Mouse (Mus musculus): ENCODE data around the gene Ckm. TPM values are rescaled to one million over a fixed set of nuclear protein-coding genes. Genes with fewer than 3 reads are reported as not detected.

The Ckm gene
- polyA plus RNA-seq, 1 experiment from 2014 or later, result 1.1 TPM

GRCm38 (mm10) chr7:19399496-19400280 lies 4.9 kb upstream of the Ckm start:
- Histone ChIP-seq H3K9me3 (peaks cover 5% of the 10 kb centered on the region; the same call in 1 of the 2 replicates), H3K4me1 (replicated peaks) (peaks cover 17% of the 10 kb centered on the region), H3K36me3 (peaks cover 12% of the 10 kb centered on the region), H3K27ac (replicated peaks) (no peak overlapping the region), H3K4me2 (peak overlapping the region; percentile 44), H3K9ac (peak overlapping the region; percentile 53; the same call in 1 of the 2 replicates), H3K27me3 (peaks cover 59% of the 10 kb centered on the region), H3K4me3 (peak overlapping the region; percentile 22)
- WGBS, result 2% methylated on average over 27 of the region's 27 CpGs
- ATAC-seq (ENCODE audit: low read depth), result no peak

DNA sequence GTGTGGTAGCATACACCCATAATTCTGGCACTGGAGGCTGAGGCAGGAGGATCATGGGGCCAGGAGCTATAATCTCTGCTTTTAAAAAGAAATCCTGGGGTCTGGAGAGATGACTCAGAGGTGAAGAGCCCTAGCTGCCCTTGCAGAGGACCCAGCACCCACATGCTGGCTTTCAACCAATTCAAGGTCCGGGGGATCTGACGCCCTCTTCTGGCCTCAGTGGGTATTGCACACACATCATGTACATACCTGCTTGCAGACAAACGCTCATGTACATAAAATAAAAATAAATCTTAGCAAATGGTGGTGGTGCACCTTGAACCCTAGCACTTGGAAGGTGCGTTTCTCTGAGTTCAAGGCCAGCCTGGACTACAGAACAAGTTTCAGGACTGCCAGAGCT lies 3.6 kb upstream of the Ckm start:
- Histone ChIP-seq H3K4me3 (no peak overlapping the region), H3K9ac (no peak overlapping the region), H3K4me1 (replicated peaks) (peaks cover 20% of the 10 kb centered on the region), H3K4me2 (no peak overlapping the region), H3K27me3 (peaks cover 66% of the 10 kb centered on the region), H3K9me3 (peaks cover 5% of the 10 kb centered on the region; the same call in 1 of the 2 replicates), H3K36me3 (no peaks in the 10 kb centered on the region), H3K27ac (replicated peaks) (no peak overlapping the region)
- 82% methylated on average over 4 of the region's 4 CpGs for WGBS
- no peak for ATAC-seq (ENCODE audit: low read depth)

- no peak overlapping the region for H3K9ac ChIP-seq
- H3K4me2 ChIP-seq, result no peak overlapping the region
- no peak overlapping the region for H3K4me3 ChIP-seq
- H3K36me3 ChIP-seq, result no peaks in the 10 kb centered on the region
- ATAC-seq (ENCODE audit: low read depth), result no peak
- no peak overlapping the region for H3K27ac ChIP-seq (replicated peaks)
- H3K4me1 ChIP-seq (replicated peaks), result peaks cover 20% of the 10 kb centered on the region
- H3K9me3 ChIP-seq, result peaks cover 5% of the 10 kb centered on the region; the same call in 1 of the 2 replicates
- WGBS, result 56% methylated on average over 9 of the region's 9 CpGs
- H3K27me3 ChIP-seq, result peaks cover 66% of the 10 kb centered on the region
Observed at GRCm38 (mm10) chr7:19402535-19403112, 2.0 kb upstream of the Ckm start.

DNA sequence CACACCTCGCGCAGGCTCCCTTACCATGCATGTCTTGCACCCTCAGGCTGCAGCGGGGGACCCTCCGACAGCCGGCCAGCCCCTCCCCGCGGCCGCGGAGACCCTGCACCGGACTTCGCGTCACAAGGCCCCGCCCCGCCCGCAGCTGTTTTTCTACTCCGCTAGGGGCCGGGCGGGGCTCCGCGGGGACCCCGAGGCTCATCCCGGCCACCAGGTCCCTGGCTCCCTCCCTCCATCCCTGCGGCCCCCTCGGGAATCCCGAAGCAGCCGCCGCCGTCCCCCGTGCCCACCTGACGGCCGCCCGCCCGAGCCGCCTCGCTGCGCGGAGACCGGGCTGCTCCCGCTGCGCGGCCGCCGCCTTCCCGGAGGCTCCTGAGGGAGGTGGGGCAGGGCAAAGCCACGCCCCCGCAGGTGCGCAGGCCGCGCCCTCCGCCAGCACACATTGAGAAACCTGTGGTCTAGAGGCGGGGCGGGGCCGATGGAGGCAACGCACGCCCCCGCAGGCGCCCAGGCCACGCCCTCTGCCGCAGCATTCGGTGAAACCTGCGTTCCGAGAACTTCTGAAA lies 762 bp upstream of the Ckm start, which contains the start of gene Klc3:
Gene Klc3, minus strand, starts transcription at position 374 of the 566 bp plus-strand sequence.
- Histone ChIP-seq H3K4me2 (peak within 1 kb of the TSS; percentile 83), H3K27ac (replicated peaks) (no peak within 1 kb of the TSS), H3K9ac (peak within 1 kb of the TSS; percentile 70), H3K27me3 (peaks cover 64% of the 10 kb centered on the region), H3K36me3 (no peaks in the 10 kb centered on the region), H3K4me1 (replicated peaks) (peaks cover 20% of the 10 kb centered on the region), H3K9me3 (peaks cover 5% of the 10 kb centered on the region; the same call in 1 of the 2 replicates), H3K4me3 (peak within 1 kb of the TSS; percentile 47)
- ATAC-seq (ENCODE audit: low read depth), result no peak
- under 1% methylated on average over 62 of the region's 62 CpGs for WGBS

DNA sequence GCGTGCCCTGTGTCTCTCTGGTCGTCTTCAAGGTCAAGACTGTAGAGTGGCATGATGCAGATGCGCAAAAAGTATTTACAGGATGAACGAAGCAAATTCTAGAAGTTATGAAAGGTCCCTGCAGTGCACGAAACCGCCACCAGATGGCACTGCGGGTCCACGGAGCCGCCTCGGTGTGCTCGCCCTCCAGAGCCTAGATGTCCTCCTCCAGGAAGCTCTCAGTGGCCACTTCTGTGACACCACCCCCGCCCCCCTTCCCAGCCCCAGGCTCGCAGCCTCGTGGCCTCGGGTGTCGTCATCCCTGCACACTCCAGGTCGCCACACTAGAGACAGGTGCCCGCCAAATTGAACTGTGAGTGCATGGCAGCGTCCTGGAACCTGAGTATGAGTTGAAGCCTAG lies 841 bp downstream of the Ckm start:
- Histone ChIP-seq H3K27me3 (peaks cover 48% of the 10 kb centered on the region), H3K36me3 (no peaks in the 10 kb centered on the region), H3K4me3 (no peak overlapping the region), H3K4me2 (peak overlapping the region; percentile 35), H3K9me3 (peaks cover 5% of the 10 kb centered on the region; the same call in 1 of the 2 replicates), H3K4me1 (replicated peaks) (peaks cover 11% of the 10 kb centered on the region), H3K27ac (replicated peaks) (no peak overlapping the region), H3K9ac (no peak overlapping the region)
- 3% methylated on average over 19 of the region's 19 CpGs for WGBS
- peak; percentile 64; the same call in 1 of the 2 replicates for ATAC-seq (ENCODE audit: low read depth)

DNA sequence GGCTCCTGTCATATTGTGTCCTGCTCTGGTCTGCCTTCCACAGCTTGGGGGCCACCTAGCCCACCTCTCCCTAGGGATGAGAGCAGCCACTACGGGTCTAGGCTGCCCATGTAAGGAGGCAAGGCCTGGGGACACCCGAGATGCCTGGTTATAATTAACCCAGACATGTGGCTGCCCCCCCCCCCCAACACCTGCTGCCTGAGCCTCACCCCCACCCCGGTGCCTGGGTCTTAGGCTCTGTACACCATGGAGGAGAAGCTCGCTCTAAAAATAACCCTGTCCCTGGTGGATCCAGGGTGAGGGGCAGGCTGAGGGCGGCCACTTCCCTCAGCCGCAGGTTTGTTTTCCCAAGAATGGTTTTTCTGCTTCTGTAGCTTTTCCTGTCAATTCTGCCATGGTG lies 5.2 kb downstream of the Ckm start:
- Histone ChIP-seq H3K9me3 (no peaks in the 10 kb centered on the region), H3K36me3 (no peaks in the 10 kb centered on the region), H3K9ac (no peak overlapping the region), H3K4me2 (no peak overlapping the region), H3K27me3 (peaks cover 7% of the 10 kb centered on the region), H3K27ac (replicated peaks) (no peak overlapping the region), H3K4me1 (replicated peaks) (0 out of 2 replicates have a peak, but pooled peaks cover 3% of the 10 kb centered on the region), H3K4me3 (no peak overlapping the region)
- no peak for ATAC-seq (ENCODE audit: low read depth)
- WGBS, result 47% methylated on average over 6 of the region's 6 CpGs

GRCm38 (mm10) chr7:19410766-19411344 lies 6.3 kb downstream of the Ckm start:
- Histone ChIP-seq H3K9me3 (no peaks in the 10 kb centered on the region), H3K4me2 (no peak overlapping the region), H3K27ac (replicated peaks) (no peak overlapping the region), H3K36me3 (no peaks in the 10 kb centered on the region), H3K4me3 (no peak overlapping the region), H3K4me1 (replicated peaks) (no peaks in the 10 kb centered on the region), H3K27me3 (peaks cover 12% of the 10 kb centered on the region), H3K9ac (no peak overlapping the region)
- no peak for ATAC-seq (ENCODE audit: low read depth)
- WGBS, result 82% methylated on average over 11 of the region's 11 CpGs

GRCm38 (mm10) chr7:19411783-19412182 lies 7.2 kb downstream of the Ckm start:
- no peaks in the 10 kb centered on the region for H3K36me3 ChIP-seq
- 83% methylated on average over 5 of the region's 5 CpGs for WGBS
- no peak overlapping the region for H3K27ac ChIP-seq (replicated peaks)
- H3K4me1 ChIP-seq (replicated peaks), result no peaks in the 10 kb centered on the region
- no peaks in the 10 kb centered on the region for H3K9me3 ChIP-seq
- peaks cover 17% of the 10 kb centered on the region for H3K27me3 ChIP-seq
- H3K4me3 ChIP-seq, result no peak overlapping the region
- H3K9ac ChIP-seq, result no peak overlapping the region
- ATAC-seq (ENCODE audit: low read depth), result no peak
- H3K4me2 ChIP-seq, result no peak overlapping the region

GRCm38 (mm10) chr7:19413525-19413924 lies 8.9 kb downstream of the Ckm start:
- no peaks in the 10 kb centered on the region for H3K4me1 ChIP-seq (replicated peaks)
- no peak overlapping the region for H3K4me2 ChIP-seq
- peaks cover 35% of the 10 kb centered on the region for H3K27me3 ChIP-seq
- no peaks in the 10 kb centered on the region for H3K36me3 ChIP-seq
- no peak for ATAC-seq (ENCODE audit: low read depth)
- H3K4me3 ChIP-seq, result no peak overlapping the region
- 88% methylated on average over 3 of the region's 3 CpGs for WGBS
- H3K9ac ChIP-seq, result no peak overlapping the region
- H3K9me3 ChIP-seq, result no peaks in the 10 kb centered on the region
- H3K27ac ChIP-seq (replicated peaks), result no peak overlapping the region

GRCm38 (mm10) chr7:19416590-19416989 lies 12.0 kb downstream of the Ckm start:
- ATAC-seq (ENCODE audit: low read depth), result no peak
- WGBS, result 78% methylated on average over 15 of the region's 15 CpGs

DNA sequence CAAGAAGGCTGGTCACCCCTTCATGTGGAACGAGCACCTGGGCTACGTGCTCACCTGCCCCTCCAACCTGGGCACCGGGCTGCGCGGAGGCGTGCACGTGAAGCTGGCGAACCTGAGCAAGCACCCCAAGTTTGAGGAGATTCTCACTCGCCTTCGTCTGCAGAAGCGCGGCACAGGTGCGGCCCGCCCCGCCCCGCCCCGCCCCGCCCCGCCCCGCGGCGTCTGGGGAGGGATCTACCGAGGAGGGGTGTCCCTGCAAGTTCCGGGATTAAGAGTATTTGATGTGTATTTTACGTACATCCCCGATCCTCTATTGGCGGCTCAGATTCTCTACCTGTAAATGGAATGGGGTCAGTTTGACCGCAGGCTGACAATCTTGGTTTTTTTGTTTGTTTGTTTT lies 15.5 kb downstream of the Ckm start:
- Histone ChIP-seq H3K36me3 (peaks cover 8% of the 10 kb centered on the region), H3K27ac (replicated peaks) (no peak overlapping the region), H3K9me3 (no peaks in the 10 kb centered on the region), H3K9ac (no peak overlapping the region), H3K4me2 (0 out of 2 replicates have a peak overlapping the region, but pooled peaks have one; percentile 13), H3K4me1 (replicated peaks) (peaks cover 13% of the 10 kb centered on the region; the same call in 1 of the 2 replicates), H3K4me3 (no peak overlapping the region), H3K27me3 (peaks cover 71% of the 10 kb centered on the region)
- 7% methylated on average over 28 of the region's 28 CpGs for WGBS
- ATAC-seq (ENCODE audit: low read depth), result no peak

More at GRCm38 (mm10) chr7:19416590-19416989, 12.0 kb downstream of the Ckm start:
- no peak overlapping the region for H3K4me2 ChIP-seq
- no peak overlapping the region for H3K4me3 ChIP-seq
- peaks cover 12% of the 10 kb centered on the region; the same call in 1 of the 2 replicates for H3K4me1 ChIP-seq (replicated peaks)
- H3K36me3 ChIP-seq, result no peaks in the 10 kb centered on the region
- H3K27ac ChIP-seq (replicated peaks), result no peak overlapping the region
- H3K27me3 ChIP-seq, result peaks cover 60% of the 10 kb centered on the region
- H3K9ac ChIP-seq, result no peak overlapping the region
- no peaks in the 10 kb centered on the region for H3K9me3 ChIP-seq

Data from neural tube, embryonic 13.5 days (tissue).